Mouse (Mus musculus): Measurements from ENCODE around the gene Zfp879. TPM values are rescaled to one million over a fixed set of nuclear protein-coding genes. Genes with fewer than 3 reads are reported as not detected.

The Zfp879 gene
- total RNA-seq, 2 experiments from 2014 or later = 4.0 to 4.1 TPM

DNA sequence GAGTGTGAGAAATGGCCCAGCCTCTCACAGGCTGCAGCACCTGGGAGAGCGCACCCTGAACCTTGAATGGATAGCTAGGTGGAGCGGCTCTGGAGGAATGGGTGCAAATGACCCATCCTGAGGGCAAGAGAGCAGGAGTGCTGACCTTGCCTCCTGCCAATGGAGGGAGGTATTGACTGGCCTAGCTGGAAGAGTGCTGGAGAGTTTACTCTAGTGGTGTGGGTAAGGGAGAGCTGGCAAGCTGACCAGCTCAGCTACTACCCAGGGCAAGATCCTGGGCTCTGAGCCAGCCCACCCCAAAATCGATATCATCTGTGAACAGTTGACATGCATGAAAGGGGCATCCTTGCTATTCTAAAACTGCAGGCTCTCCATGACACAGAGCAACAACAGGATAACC, 4.6 kb upstream of the Zfp879 start:
- Histone ChIP-seq H3K27ac (no peak overlapping the region), H3K4me3 (no peak overlapping the region)
- TF ChIP-seq CTCF (conservative IDR thresholded peaks at IDR 0.05) = no peak
- no peak for DNase-seq (ENCODE audit: low spot score in 2 of 2)

DNA sequence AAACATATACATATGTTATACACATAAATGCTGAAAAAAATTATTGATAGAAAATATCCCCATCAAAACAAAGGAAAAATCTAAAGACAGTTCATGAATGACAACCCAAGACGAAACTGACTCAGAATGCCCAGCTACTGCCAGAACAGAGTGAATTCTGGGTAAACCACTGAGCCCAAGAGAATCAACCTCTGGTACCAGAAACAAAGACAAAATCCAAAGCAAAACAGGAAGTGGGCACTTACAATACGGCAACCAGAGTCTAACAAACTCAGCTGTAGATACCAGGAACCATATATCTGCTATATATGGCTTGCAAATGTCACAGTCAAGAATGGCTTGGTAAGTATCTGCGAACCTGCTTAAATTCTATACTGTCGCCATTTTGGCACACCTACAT, 5.6 kb downstream of the Zfp879 start:
- H3K4me3 ChIP-seq = no peak overlapping the region
- no peak for TF ChIP-seq CTCF (conservative IDR thresholded peaks at IDR 0.05)
- DNase-seq (ENCODE audit: low spot score in 2 of 2) = no peak
- no peak overlapping the region for H3K27ac ChIP-seq

DNA sequence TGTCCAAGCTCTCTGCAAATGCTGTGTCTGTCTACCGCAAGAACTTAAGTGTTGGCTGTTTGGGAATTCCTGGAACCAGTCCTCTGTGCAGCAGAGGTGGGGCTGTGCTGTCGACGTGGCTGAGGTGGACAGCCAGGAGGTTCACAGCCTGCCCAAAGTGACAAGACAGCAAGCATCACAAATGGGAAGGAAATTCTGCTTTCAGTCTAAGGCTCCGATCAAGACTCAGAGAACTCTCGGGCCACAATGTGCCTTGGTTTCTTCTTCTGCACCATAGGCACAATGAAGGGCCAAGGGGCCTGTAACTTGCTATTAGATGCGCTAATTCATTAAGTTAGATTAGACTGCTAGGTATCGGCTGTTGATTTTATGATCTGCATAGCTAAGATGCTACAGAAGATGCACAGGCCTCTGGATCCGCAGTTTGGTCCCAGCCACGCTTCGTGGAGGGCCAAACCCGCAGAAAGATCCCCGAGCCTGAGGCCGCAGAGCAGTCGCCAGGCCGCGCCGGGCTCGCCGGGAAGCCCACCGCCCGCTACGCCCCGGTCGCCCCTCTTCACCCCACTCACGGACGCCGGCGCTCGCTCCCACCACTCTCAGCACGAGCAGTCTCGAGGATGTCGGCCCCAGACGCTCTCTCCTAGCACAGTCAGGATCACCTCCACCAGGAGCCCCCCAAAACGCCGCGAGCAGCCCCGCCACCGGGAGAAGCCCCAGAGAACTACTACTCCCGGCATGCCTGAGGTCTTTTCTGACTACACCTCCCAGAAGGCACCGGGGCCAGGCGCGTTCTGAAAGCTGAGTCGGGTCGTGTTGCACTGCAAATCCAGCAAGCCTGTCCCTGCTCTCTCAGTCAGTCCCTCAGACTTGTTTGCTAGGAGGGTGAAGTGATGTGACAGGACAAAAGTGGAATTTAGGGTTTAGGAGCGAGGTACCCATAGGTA, 14.1 kb downstream of the Zfp879 start, which contains the start of gene Zfp354c:
Gene Zfp354c, minus strand, starts transcription at position 715 of the 944 bp plus-strand sequence.
- TF ChIP-seq CTCF (conservative IDR thresholded peaks at IDR 0.05) = no peak
- Histone ChIP-seq H3K27ac (peak within 1 kb of the TSS; percentile 91), H3K4me3 (peak within 1 kb of the TSS; percentile 69)
- DNase-seq (ENCODE audit: low spot score in 2 of 2) = peak; percentile 91 to 93

DNA sequence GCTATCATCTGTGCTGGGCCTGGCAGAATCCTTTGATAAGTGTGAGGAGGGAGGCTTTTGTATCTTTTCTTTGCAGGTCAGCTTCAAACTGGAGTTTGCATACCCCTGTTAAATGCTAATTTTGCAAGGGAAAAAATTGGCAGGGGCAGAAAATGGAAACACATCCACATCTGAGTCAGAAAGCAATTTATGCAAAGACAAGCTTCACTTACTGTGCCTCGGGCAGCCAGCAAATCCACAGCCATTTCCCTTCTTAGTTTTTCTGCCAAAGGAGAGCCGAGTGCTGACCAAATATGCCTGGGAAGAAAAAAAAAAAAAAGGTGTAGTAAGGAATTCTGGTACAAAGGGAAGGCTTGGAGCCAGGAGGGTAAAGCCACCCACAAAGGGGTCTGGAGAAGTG, 15.1 kb downstream of the Zfp879 start:
- Histone ChIP-seq H3K27ac (no peak overlapping the region), H3K4me3 (peak overlapping the region; percentile 69; the same call in 1 of the 2 replicates)
- no peak for TF ChIP-seq CTCF (conservative IDR thresholded peaks at IDR 0.05)
- no peak for DNase-seq (ENCODE audit: low spot score in 2 of 2)

DNA sequence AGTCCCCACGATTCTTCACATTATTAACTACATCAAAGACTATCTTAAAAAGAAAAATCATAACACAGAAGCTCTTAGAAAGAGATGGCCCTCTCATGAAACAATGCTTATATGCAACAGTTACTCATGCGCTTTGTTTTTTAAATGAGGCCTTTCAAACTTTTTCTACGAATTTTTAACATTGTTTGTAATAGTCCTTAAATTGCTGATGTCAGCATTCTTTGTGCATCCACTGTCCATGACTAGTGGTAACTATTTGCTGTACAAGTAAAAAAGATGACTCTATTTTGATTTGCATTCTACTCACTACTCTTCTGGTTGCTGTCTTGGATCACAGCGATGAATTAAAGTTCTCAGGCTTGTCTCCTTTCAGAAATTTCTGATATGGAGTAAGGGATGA, 27.1 kb downstream of the Zfp879 start:
- no peak overlapping the region for H3K4me3 ChIP-seq
- DNase-seq (ENCODE audit: low spot score in 2 of 2) = no peak
- H3K27ac ChIP-seq = no peak overlapping the region
- TF ChIP-seq CTCF (conservative IDR thresholded peaks at IDR 0.05) = no peak

DNA sequence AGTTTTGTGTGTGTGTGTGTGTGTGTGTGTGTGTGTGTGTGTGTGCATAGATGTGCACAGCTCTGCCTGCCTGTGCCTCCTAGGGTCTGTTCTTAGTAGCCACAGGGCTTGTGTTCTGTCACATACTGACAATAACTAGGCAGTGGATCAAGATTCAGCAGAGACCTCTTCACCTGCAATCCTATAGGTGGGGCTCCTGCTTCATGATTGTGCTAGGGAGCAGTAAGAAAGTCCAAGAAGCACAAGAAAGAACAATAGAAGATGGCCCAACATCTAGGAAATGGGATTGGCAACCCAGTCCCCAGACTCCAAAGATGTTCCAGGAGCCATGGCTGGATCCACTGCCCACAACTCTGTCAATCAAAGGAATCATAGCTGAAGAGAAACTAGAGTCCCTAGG, 42.5 kb downstream of the Zfp879 start:
- H3K27ac ChIP-seq = no peak overlapping the region

DNA sequence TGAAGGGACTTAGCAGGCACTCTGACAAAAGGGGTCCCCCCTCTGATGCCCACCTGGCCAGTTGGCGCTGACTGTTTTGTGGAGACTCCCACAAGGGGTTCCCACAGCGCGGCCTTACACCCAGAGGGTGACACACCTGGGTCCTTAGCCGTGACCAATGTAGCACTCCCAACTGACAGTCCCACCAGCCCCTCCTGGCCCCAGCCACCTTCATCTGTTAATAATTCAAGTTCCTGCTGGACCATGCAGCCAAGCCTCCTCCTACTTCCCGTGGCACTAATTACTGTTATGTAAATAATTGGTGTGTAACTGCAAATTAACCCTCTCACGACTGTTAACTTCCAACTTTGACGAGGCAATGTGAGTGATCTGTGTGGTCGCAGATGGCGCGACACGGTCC, 43.7 kb downstream of the Zfp879 start:
- DNase-seq (ENCODE audit: low spot score in 2 of 2) = no peak
- H3K4me3 ChIP-seq = no peak overlapping the region
- no peak for TF ChIP-seq CTCF (conservative IDR thresholded peaks at IDR 0.05)

More for the DNA sequence above, 42.5 kb downstream of the Zfp879 start:
- no peak for TF ChIP-seq CTCF (conservative IDR thresholded peaks at IDR 0.05)
- no peak overlapping the region for H3K4me3 ChIP-seq
- no peak for DNase-seq (ENCODE audit: low spot score in 2 of 2)

More for the DNA sequence above, 43.7 kb downstream of the Zfp879 start:
- no peak overlapping the region for H3K27ac ChIP-seq

Other genes with a start within 250 kb of the Zfp879 start
- gene Adamts2, start 239.5 kb downstream of the Zfp879 start, total RNA-seq (2021) = 10 to 100 TPM; 14.5 to 15.4 TPM
- 10 to 100 TPM; 40.8 to 49.6 TPM for gene Zfp354c, start 13.8 kb downstream of the Zfp879 start, total RNA-seq (2021)
- not detected for gene Grm6, start 9.1 kb upstream of the Zfp879 start, total RNA-seq (2021)
- gene Zfp454, start 46.1 kb upstream of the Zfp879 start, total RNA-seq (2021) = 1 to 10 TPM; 5.3 to 6.4 TPM
- 10 to 100 TPM; 20.1 to 20.2 TPM for gene Zfp2, start 74.6 kb upstream of the Zfp879 start, total RNA-seq (2021)
- gene Zfp354b, start 90.1 kb upstream of the Zfp879 start, total RNA-seq (2021) = 1 to 10 TPM; 6.3 to 8.1 TPM
- not detected for gene 4933414I15Rik, start 102.2 kb upstream of the Zfp879 start, total RNA-seq (2021)
- not detected for gene Prop1, start 112.2 kb upstream of the Zfp879 start, total RNA-seq (2021)
- not detected for gene Olfr1378, start 125.0 kb upstream of the Zfp879 start, total RNA-seq (2021)
- not detected for gene Olfr1377, start 140.4 kb upstream of the Zfp879 start, total RNA-seq (2021)
- not detected for gene Olfr51, start 162.0 kb upstream of the Zfp879 start, total RNA-seq (2021)
- gene Olfr54, start 172.7 kb upstream of the Zfp879 start, total RNA-seq (2021) = not detected
- not detected for gene Olfr1375, start 206.6 kb upstream of the Zfp879 start, total RNA-seq (2021)
- 1 to 10 TPM; 7.3 to 8.3 TPM for gene Zfp354a, start 217.7 kb upstream of the Zfp879 start, total RNA-seq (2021)